Comparison of ENCODE assay signal across 8 mouse cellular contexts in the genomic region with DNA sequence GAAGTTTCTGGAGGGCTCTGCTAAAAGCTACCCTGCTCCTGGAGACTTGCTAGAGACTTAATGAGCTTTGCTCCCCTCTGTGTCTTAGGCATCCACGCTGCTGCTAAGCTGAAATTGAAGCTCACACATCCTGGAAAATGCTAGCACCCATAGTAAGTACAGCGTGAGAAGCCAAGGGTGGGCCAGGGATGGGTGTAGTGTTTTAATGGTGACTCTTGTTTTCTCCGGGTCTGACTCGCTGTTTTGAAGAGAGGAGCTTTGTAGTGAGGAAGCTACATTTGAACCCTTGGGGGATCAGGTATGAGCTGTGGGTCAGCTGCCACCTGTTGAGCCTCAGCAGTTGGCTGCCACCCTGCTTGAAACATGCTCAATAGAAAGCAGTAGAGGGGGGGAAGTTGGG. TPM values are rescaled to one million over a fixed set of nuclear protein-coding genes. Genes with fewer than 3 reads are reported as not detected.
DNase-seq lines count a peak whose midpoint lies in the region; ATAC-seq and TF ChIP-seq lines count a peak whose summit lies in the region.

No protein-coding gene starts in this region.

- H3K27ac ChIP-seq in lung, embryonic 16.5 days (ENCODE audit: low read length), result peak overlapping the region; percentile 19; the same call in 1 of the 2 replicates
- H3K27ac ChIP-seq in embryonic fibroblast, embryonic 13.5 days (ENCODE audit: insufficient read depth, low read length), result no peak overlapping the region
- H3K27ac ChIP-seq in intestine, postnatal 0 days (ENCODE audit: low read depth, low read length), result no peak overlapping the region
- H3K27ac ChIP-seq in neural tube, embryonic 12.5 days, result no peak overlapping the region

- peak overlapping the region; percentile 68 for H3K9ac ChIP-seq in lung, embryonic 16.5 days (ENCODE audit: low read length)
- 0 out of 2 replicates have a peak overlapping the region, but pooled peaks have one; percentile 35 for H3K9ac ChIP-seq in intestine, postnatal 0 days (ENCODE audit: low read depth, low read length)
- 0 out of 2 replicates have a peak overlapping the region, but pooled peaks have one; percentile 36 for H3K9ac ChIP-seq in neural tube, embryonic 12.5 days

- H3K9me3 ChIP-seq in lung, embryonic 16.5 days (ENCODE audit: control insufficient read depth, low read length), result no peaks in the 10 kb centered on the region
- H3K9me3 ChIP-seq in intestine, postnatal 0 days (ENCODE audit: control insufficient read depth), result no peaks in the 10 kb centered on the region
- H3K9me3 ChIP-seq in neural tube, embryonic 12.5 days, result no peaks in the 10 kb centered on the region

- DNase-seq in lung, postnatal 36 days, result no peak
- DNase-seq in left cerebral cortex, adult 11 months (ENCODE audit: low spot score), result no peak
- no peak for DNase-seq in B cell, adult 2 months

- H3K4me1 ChIP-seq in lung, embryonic 16.5 days (replicated peaks; ENCODE audit: control insufficient read depth, insufficient read depth, low read length), result peaks cover 2% of the 10 kb centered on the region; the same call in 1 of the 2 replicates
- no peaks in the 10 kb centered on the region for H3K4me1 ChIP-seq in embryonic fibroblast, embryonic 13.5 days (ENCODE audit: control insufficient read depth, insufficient read depth, low read length)
- peaks cover 5% of the 10 kb centered on the region; the same call in 1 of the 2 replicates for H3K4me1 ChIP-seq in intestine, postnatal 0 days (replicated peaks; ENCODE audit: control insufficient read depth, insufficient read depth, low read length)
- H3K4me1 ChIP-seq in neural tube, embryonic 12.5 days, result peaks cover 10% of the 10 kb centered on the region

- TF ChIP-seq CTCF in embryonic fibroblast, embryonic 13.5 days (IDR thresholded peaks at IDR 0.05; ENCODE audit: borderline replicate concordance, insufficient read depth, low read length), result no peak
- TF ChIP-seq CTCF in intestine, postnatal 0 days (IDR thresholded peaks at IDR 0.05; ENCODE audit: low read depth), result no peak

- no peaks in the 10 kb centered on the region for H3K36me3 ChIP-seq in lung, embryonic 16.5 days (ENCODE audit: control insufficient read depth, insufficient read depth, low read length)
- no peaks in the 10 kb centered on the region for H3K36me3 ChIP-seq in intestine, postnatal 0 days (ENCODE audit: control insufficient read depth, insufficient read depth)
- no peaks in the 10 kb centered on the region for H3K36me3 ChIP-seq in neural tube, embryonic 12.5 days

- H3K27me3 ChIP-seq in lung, embryonic 16.5 days (ENCODE audit: control insufficient read depth, insufficient read depth, low read depth, low read length), result no peaks in the 10 kb centered on the region
- no peaks in the 10 kb centered on the region for H3K27me3 ChIP-seq in intestine, postnatal 0 days (replicated peaks; ENCODE audit: control insufficient read depth, insufficient read depth, low read length)
- H3K27me3 ChIP-seq in neural tube, embryonic 12.5 days (replicated peaks), result 0 out of 2 replicates have a peak, but pooled peaks cover 7% of the 10 kb centered on the region

- H3K4me3 ChIP-seq in lung, embryonic 16.5 days (ENCODE audit: low read length), result peak overlapping the region; percentile 56
- peak overlapping the region; percentile 64 for H3K4me3 ChIP-seq in embryonic fibroblast, embryonic 13.5 days (ENCODE audit: insufficient read depth, low read length)
- peak overlapping the region; percentile 54 for H3K4me3 ChIP-seq in intestine, postnatal 0 days (ENCODE audit: low read depth, low read length)
- H3K4me3 ChIP-seq in neural tube, embryonic 12.5 days, result no peak overlapping the region

- H3K4me2 ChIP-seq in lung, embryonic 16.5 days (ENCODE audit: low read depth, low read length), result peak overlapping the region; percentile 67
- peak overlapping the region; percentile 85 for H3K4me2 ChIP-seq in intestine, postnatal 0 days (replicated peaks; ENCODE audit: low read depth)
- peak overlapping the region; percentile 67 for H3K4me2 ChIP-seq in neural tube, embryonic 12.5 days (replicated peaks)

- WGBS in lung, embryonic 16.5 days, result 4% methylated on average over 4 of the region's 4 CpGs
- WGBS in intestine, postnatal 0 days, result 12% methylated on average over 4 of the region's 4 CpGs
- WGBS in neural tube, embryonic 12.5 days, result 14% methylated on average over 4 of the region's 4 CpGs

- ATAC-seq in lung, embryonic 16.5 days (ENCODE audit: low read depth), result peak; percentile 35
- ATAC-seq in intestine, postnatal 0 days, result no peak
- no peak for ATAC-seq in neural tube, embryonic 12.5 days (ENCODE audit: low FRiP score, low read depth)
- ATAC-seq in inflammation-experienced regulatory T-cells, adult 6 months, result no peak

- no peak for TF ChIP-seq POLR2A in embryonic fibroblast, embryonic 13.5 days (IDR thresholded peaks at IDR 0.05; ENCODE audit: low read depth, low read length)

RNA-seq across cellular contexts. Expression of gene Pla2g16, which starts 0.6 kb away (rescaled TPM):
- 17.1 and 18.0 TPM in 2 replicates for polyA plus RNA-seq in lung, embryonic 16.5 days (2015; fragmentation: Nextera tagmentation; extraction: Ambion mirVana)
- polyA plus RNA-seq in embryonic fibroblast, embryonic 13.5 days (2011; ENCODE audit: insufficient read length, low read depth, missing spikeins), result 17.5 and 20.7 TPM in 2 replicates
- polyA plus RNA-seq in intestine, postnatal 0 days (2015; fragmentation: Nextera tagmentation; extraction: Ambion mirVana), result 5.5 and 6.4 TPM in 2 replicates
- polyA plus RNA-seq in neural tube, embryonic 12.5 days (2016; fragmentation: Nextera tagmentation; extraction: Ambion mirVana), result 2.9 and 3.5 TPM in 2 replicates
- 10 to 100 TPM; 69.4 to 97.5 (median 81.1) TPM for polyA plus RNA-seq in inflammation-experienced regulatory T-cells, adult 6 months (2017; shearing (Covaris generic))

RNA-seq across cellular contexts. Expression of gene Lgals12, which starts 49.1 kb away (rescaled TPM):
- polyA plus RNA-seq in lung, embryonic 16.5 days (2015; fragmentation: Nextera tagmentation; extraction: Ambion mirVana), result 2.1 and 2.2 TPM in 2 replicates
- not detected in 2 replicates for polyA plus RNA-seq in embryonic fibroblast, embryonic 13.5 days (2011; ENCODE audit: insufficient read length, low read depth, missing spikeins)
- polyA plus RNA-seq in intestine, postnatal 0 days (2015; fragmentation: Nextera tagmentation; extraction: Ambion mirVana), result 0.25 and 0.38 TPM in 2 replicates
- not detected in 2 replicates for polyA plus RNA-seq in neural tube, embryonic 12.5 days (2016; fragmentation: Nextera tagmentation; extraction: Ambion mirVana)
- not detected for polyA plus RNA-seq in inflammation-experienced regulatory T-cells, adult 6 months (2017; shearing (Covaris generic))

RNA-seq across cellular contexts. Expression of gene Hrasls5, which starts 54.5 kb away (rescaled TPM):
- polyA plus RNA-seq in lung, embryonic 16.5 days (2015; fragmentation: Nextera tagmentation; extraction: Ambion mirVana), result 0.20 TPM in 2 replicates
- polyA plus RNA-seq in embryonic fibroblast, embryonic 13.5 days (2011; ENCODE audit: insufficient read length, low read depth, missing spikeins), result not detected in 2 replicates
- polyA plus RNA-seq in intestine, postnatal 0 days (2015; fragmentation: Nextera tagmentation; extraction: Ambion mirVana), result not detected in 2 replicates
- not detected in 2 replicates for polyA plus RNA-seq in neural tube, embryonic 12.5 days (2016; fragmentation: Nextera tagmentation; extraction: Ambion mirVana)
- not detected for polyA plus RNA-seq in inflammation-experienced regulatory T-cells, adult 6 months (2017; shearing (Covaris generic))
